Mouse (Mus musculus) kidney, adult 2 months (tissue): ENCODE results near the gene Slc25a34.

Source experiments
- CTCF ChIP-seq: fragments of 200-500 bp; conservative IDR thresholded peaks from 2 replicates; pipeline ENCODE4 v1.5.1; 2011; ENCODE audit warnings: low read depth, mild to moderate bottlenecking, control low read depth, low read length, moderate library complexity, mixed read lengths; ENCODE audit not compliant: insufficient read depth, insufficient read length
- POLR2A ChIP-seq: fragments of 200-500 bp; IDR thresholded peaks from one replicate; pipeline ENCODE4 v1.6.1; 2011; ENCODE audit warnings: low read depth, low read length, control low read depth

DNA sequence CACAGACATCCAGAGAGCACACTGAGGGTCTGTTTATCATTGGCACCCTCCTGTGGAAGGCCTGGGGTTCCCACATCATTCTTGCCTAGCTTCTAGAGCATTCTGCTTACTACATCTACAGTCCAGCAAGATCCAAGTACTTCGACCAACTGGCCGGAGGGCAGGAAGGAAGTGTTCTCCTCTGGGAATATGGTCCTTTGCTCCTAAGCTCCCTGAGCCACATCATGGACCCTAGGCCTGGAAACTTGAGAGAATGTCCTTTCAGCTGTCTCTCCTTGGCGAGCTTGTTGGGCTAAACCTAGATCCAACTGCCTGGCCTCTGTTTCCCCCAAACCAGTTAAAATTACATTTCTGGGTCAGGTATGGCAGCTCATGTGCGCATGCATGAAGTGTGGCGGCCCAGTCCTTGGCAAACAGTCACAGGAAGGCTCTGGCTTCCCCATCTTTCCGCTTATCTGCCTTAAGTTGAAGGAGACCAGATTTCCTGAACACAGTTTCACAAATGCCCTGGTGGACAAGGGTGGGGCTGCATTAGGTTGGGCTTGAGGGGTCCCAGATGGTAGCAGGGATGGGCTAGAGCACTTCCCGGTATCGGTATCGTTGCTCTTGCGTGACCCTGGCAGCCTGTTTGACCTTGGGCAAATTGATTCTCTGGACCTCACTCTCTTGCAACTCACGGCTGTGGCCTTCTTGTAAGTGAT lies 20.9 kb downstream of the Slc25a34 start:
- no peak for TF ChIP-seq CTCF
- no peak for TF ChIP-seq POLR2A
